Mouse (Mus musculus) spleen, adult 2 months (tissue): Measurements from ENCODE around the gene Kcnn3. TPM values are rescaled to one million over a fixed set of nuclear protein-coding genes. Genes with fewer than 3 reads are reported as not detected.

Experiments used
- DNase-seq, 2 experiments: peaks; one replicate each; pipeline versions ENCODE4 v3.0.0 to v3.0.0-alpha.2; 2012 to 2021; ENCODE audit warnings: low spot score in 2 of 2, low read depth in 1 of 2
- H3K27ac ChIP-seq: fragments of 200-500 bp; 2 replicates; pipeline ENCODE4 v1.5.1; 2012; ENCODE audit warnings: low read length, inconsistent platforms; ENCODE audit not compliant: insufficient read depth
- H3K27me3 ChIP-seq: fragments of 200-500 bp; 2 replicates; pipeline ENCODE4 v1.6.1; 2012; ENCODE audit warnings: mild to moderate bottlenecking, moderate library complexity, low read length, inconsistent platforms; ENCODE audit not compliant: control insufficient read depth, insufficient read depth
- H3K36me3 ChIP-seq: fragments of 200-500 bp; 2 replicates; pipeline ENCODE4 v1.6.1; 2012; ENCODE audit warnings: mild to moderate bottlenecking, low read length, inconsistent platforms; ENCODE audit not compliant: control insufficient read depth, insufficient read depth
- H3K4me1 ChIP-seq: fragments of 200-500 bp; 2 replicates; pipeline ENCODE4 v1.6.1; 2011; ENCODE audit warnings: inconsistent platforms; ENCODE audit not compliant: control insufficient read depth, insufficient read depth, insufficient read length
- H3K4me3 ChIP-seq: fragments of 200-500 bp; 2 replicates; pipeline ENCODE4 v1.5.1; 2011; ENCODE audit warnings: mild to moderate bottlenecking, inconsistent platforms; ENCODE audit not compliant: insufficient read depth, insufficient read length; ENCODE audit errors: extremely low read depth
- CTCF ChIP-seq: fragments of 200-500 bp; IDR thresholded peaks from 2 replicates; pipeline ENCODE4 v1.5.1; 2011; ENCODE audit warnings: mild to moderate bottlenecking, inconsistent platforms; ENCODE audit not compliant: insufficient read depth, insufficient read length, insufficient replicate concordance; ENCODE audit errors: extremely low read depth
- POLR2A ChIP-seq: fragments of 200-500 bp; IDR thresholded peaks from 2 replicates; pipeline ENCODE4 v1.6.1; 2011; ENCODE audit warnings: low read depth, low read length, inconsistent platforms
- WGBS: fragments of 180-500 bp; shearing (Covaris S2); methylation state at CpG from one replicate; pipeline ENCODE4 v1.1.7; 2018; 5-methylcytosine and 5-hydroxymethylcytosine counted together
- polyA plus RNA-seq: library from polyadenylated mRNA; depleted of rRNA; stranded (reverse); fragments of >200 nt; gene quantifications from 2 replicates; pipeline ENCODE4 v1.2.3, GENCODE M21; 2012

The Kcnn3 gene
- polyA plus RNA-seq, 1 experiment = 0.33 TPM

DNA sequence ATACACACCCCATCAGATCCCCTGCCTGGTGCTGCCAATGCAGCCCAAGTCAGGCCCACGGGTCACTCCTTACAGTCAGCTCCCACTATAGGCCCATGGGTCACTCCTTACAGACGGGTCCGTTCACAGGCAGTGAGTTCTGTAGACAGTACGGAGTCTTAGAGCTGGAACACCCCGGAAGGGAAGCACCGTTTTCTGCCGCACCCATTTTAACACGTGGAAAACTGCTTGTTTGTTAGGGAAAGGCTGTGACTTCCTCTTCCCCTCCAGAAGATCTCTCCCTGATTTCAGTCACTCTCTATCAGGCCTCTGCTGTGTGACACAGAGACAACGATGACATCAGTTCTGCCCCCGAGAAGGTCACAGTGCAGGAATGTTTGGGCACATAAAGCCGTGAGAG, 4.5 kb upstream of the Kcnn3 start:
- 56% methylated on average over 11 of the region's 11 CpGs for WGBS
- Histone ChIP-seq H3K4me1 (peaks cover 2% of the 10 kb centered on the region; the same call in 1 of the 2 replicates), H3K27ac (no peak overlapping the region), H3K4me3 (no peak overlapping the region), H3K36me3 (no peaks in the 10 kb centered on the region), H3K27me3 (peaks cover 2% of the 10 kb centered on the region; the same call in 1 of the 2 replicates)
- TF ChIP-seq CTCF (no peak), POLR2A (no peak)
- DNase-seq = no peak

DNA sequence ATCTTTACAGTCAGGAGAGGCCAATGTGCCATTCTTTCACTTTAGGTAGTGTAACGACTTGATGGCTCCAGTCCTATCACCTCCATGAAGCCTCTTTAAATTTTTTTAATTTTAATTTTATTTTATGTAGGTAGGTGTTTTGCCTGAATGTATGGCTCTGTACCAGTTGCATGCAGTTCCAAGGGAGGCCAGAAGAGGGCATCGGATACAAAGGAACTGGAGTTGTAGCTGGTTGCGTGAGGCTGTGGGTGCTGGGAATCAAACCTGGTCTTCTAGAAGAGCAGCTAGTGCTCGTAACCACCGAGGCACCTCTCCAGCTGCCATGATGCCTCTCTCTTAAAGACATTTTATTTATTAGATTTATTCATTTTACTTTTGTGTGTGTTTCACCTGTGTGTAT, 3.6 kb upstream of the Kcnn3 start:
- Histone ChIP-seq H3K27me3 (peaks cover 9% of the 10 kb centered on the region), H3K4me1 (peaks cover 3% of the 10 kb centered on the region; the same call in 1 of the 2 replicates), H3K27ac (no peak overlapping the region), H3K36me3 (no peaks in the 10 kb centered on the region), H3K4me3 (no peak overlapping the region)
- TF ChIP-seq CTCF (no peak), POLR2A (no peak)
- DNase-seq = no peak
- WGBS = 91% methylated on average over 5 of the region's 5 CpGs

- 12% methylated on average over 25 of the region's 25 CpGs for WGBS
- peaks cover 3% of the 10 kb centered on the region; the same call in 1 of the 2 replicates for H3K4me1 ChIP-seq
- H3K27ac ChIP-seq = no peak overlapping the region
- H3K4me3 ChIP-seq = 0 out of 2 replicates have a peak overlapping the region, but pooled peaks have one; percentile 5
- no peak for DNase-seq
- H3K36me3 ChIP-seq = no peaks in the 10 kb centered on the region
- no peak for TF ChIP-seq CTCF
- H3K27me3 ChIP-seq = peaks cover 12% of the 10 kb centered on the region
These were observed 896 bp downstream of the Kcnn3 start for GRCm38 (mm10) chr3:89520618-89521502.

DNA sequence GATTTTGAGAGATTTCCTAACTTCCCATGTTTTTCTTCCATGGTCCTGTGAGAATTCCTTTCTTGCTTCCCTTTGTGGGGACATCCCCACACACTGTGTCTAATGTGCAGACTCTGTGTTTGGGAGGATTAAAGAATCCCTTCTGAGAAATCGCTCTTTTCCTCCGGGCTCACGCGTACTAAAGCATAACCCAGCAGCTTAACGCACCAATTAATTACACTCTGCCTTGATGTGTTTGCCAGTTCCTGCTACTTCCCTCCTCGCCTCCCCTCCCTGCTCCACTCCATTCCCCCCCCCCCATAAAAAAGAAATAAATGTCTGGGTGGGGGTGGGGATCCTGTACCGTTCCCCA, 1.5 kb downstream of the Kcnn3 start:
- Histone ChIP-seq H3K4me3 (no peak overlapping the region), H3K27me3 (peaks cover 12% of the 10 kb centered on the region), H3K27ac (no peak overlapping the region), H3K4me1 (peaks cover 3% of the 10 kb centered on the region; the same call in 1 of the 2 replicates), H3K36me3 (no peaks in the 10 kb centered on the region)
- no peak for DNase-seq
- TF ChIP-seq POLR2A (no peak), CTCF (no peak)
- WGBS = 20% methylated on average over 7 of the region's 7 CpGs

DNA sequence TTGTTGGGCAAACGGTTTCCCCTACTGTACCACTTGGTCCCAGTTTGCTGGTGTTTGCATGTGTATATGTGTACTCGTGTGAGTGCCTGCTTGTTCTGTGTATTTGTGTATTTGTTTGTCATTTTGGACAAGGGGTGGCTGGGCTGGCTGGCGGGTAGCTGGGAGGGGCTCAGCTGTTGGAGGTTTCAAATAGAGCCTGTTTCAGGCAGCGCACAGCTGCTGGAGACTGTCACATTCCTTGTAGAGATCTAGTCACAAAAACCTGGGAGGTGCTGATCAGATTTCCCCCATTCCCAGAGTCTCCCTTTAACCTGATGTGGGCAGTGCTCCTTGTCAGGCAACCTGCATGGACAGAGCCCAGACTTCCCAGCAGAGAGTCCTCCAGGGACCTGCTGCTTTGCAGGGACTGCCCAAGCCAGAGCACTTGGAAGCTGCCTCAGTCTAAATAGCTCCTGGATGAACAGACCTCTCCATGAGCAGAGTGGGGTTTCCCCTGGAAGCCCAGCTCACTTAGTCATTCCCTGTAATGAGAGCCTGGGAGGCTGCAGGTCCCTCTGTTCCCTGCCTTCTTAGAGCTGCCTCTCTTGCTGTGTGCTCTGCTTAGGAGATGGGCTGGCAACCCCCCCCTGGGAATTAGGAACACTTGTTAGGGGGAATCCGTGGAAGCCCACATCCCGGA, 2.6 kb downstream of the Kcnn3 start:
- DNase-seq = no peak
- H3K4me1 ChIP-seq = peaks cover 3% of the 10 kb centered on the region; the same call in 1 of the 2 replicates
- peaks cover 12% of the 10 kb centered on the region for H3K27me3 ChIP-seq
- H3K4me3 ChIP-seq = no peak overlapping the region
- 75% methylated on average over 6 of the region's 6 CpGs for WGBS
- H3K36me3 ChIP-seq = no peaks in the 10 kb centered on the region
- no peak for TF ChIP-seq POLR2A
- no peak overlapping the region for H3K27ac ChIP-seq

GRCm38 (mm10) chr3:89526298-89527090, 6.5 kb downstream of the Kcnn3 start:
- no peak for TF ChIP-seq CTCF
- no peak for TF ChIP-seq POLR2A
- H3K27ac ChIP-seq = no peak overlapping the region
- WGBS = 61% methylated on average over 17 of the region's 17 CpGs
- H3K4me1 ChIP-seq = no peaks in the 10 kb centered on the region
- no peak for DNase-seq
- H3K4me3 ChIP-seq = no peak overlapping the region
- peaks cover 2% of the 10 kb centered on the region; the same call in 1 of the 2 replicates for H3K27me3 ChIP-seq
- H3K36me3 ChIP-seq = no peaks in the 10 kb centered on the region
